Mouse (Mus musculus): ENCODE data around the gene Vmn2r55. TPM values are rescaled to one million over a fixed set of nuclear protein-coding genes. Genes with fewer than 3 reads are reported as not detected.
"Not testable (repeated sequence)": the region's sequence is repeated elsewhere in the genome, so short reads cannot be mapped to it uniquely, and the experiment has no call there.

The Vmn2r55 gene
- polyA plus RNA-seq (2015; fragmentation: Nextera tagmentation; extraction: Ambion mirVana): not detected in 2 replicates

GRCm38 (mm10) chr7:12684903-12685302, at the start of gene Vmn2r55:
TSS of gene Vmn2r55 (minus strand) at chr7:12685003.
- H3K9me3 ChIP-seq; ATAC-seq (ENCODE audit: insufficient read depth, low FRiP score, low read depth); H3K27ac ChIP-seq; H3K4me2 ChIP-seq; H3K9ac ChIP-seq; H3K27me3 ChIP-seq (replicated peaks); H3K36me3 ChIP-seq; H3K4me1 ChIP-seq; H3K4me3 ChIP-seq (replicated peaks): not testable (repeated sequence)
- WGBS: 83% methylated on average over 3 of the region's 3 CpGs

- H3K9ac ChIP-seq; H3K4me3 ChIP-seq (replicated peaks); ATAC-seq (ENCODE audit: insufficient read depth, low FRiP score, low read depth); H3K9me3 ChIP-seq; H3K4me2 ChIP-seq; H3K36me3 ChIP-seq; H3K4me1 ChIP-seq; H3K27me3 ChIP-seq (replicated peaks); H3K27ac ChIP-seq: not testable (repeated sequence)
- 78% methylated on average over 3 of the region's 4 CpGs for WGBS
These were observed 44.6 kb downstream of the Vmn2r55 start, which contains the start of gene Vmn2r54 for GRCm38 (mm10) chr7:12640219-12640618. TSS of gene Vmn2r54 (minus strand) at chr7:12640319.

GRCm38 (mm10) chr7:12608688-12609087, 76.1 kb downstream of the Vmn2r55 start, which contains the start of gene Vmn2r53:
TSS of gene Vmn2r53 (minus strand) at chr7:12608788.
- no peaks in the 10 kb centered on the region for H3K9me3 ChIP-seq
- H3K9ac ChIP-seq: no peak within 1 kb of the TSS
- ATAC-seq (ENCODE audit: insufficient read depth, low FRiP score, low read depth): no peak
- H3K4me1 ChIP-seq: no peaks in the 10 kb centered on the region
- H3K4me3 ChIP-seq (replicated peaks): no peak within 1 kb of the TSS
- no peak within 1 kb of the TSS for H3K27ac ChIP-seq
- no peaks in the 10 kb centered on the region for H3K36me3 ChIP-seq
- no peaks in the 10 kb centered on the region for H3K27me3 ChIP-seq (replicated peaks)
- no peak within 1 kb of the TSS for H3K4me2 ChIP-seq

Other genes starting within 250 kb of the Vmn2r55 start
- 17.5 and 17.7 TPM in 2 replicates for gene Zfp606, start 206.7 kb downstream of the Vmn2r55 start, polyA plus RNA-seq (2015; fragmentation: Nextera tagmentation; extraction: Ambion mirVana)
- gene 2900092C05Rik, start 172.5 kb downstream of the Vmn2r55 start, polyA plus RNA-seq (2015; fragmentation: Nextera tagmentation; extraction: Ambion mirVana): not detected in 2 replicates
- gene Vmn2r53, start 76.2 kb downstream of the Vmn2r55 start, polyA plus RNA-seq (2015; fragmentation: Nextera tagmentation; extraction: Ambion mirVana): under 0.01 and 0.01 TPM in 2 replicates
- not detected in 2 replicates for gene Vmn2r54, start 44.7 kb downstream of the Vmn2r55 start, polyA plus RNA-seq (2015; fragmentation: Nextera tagmentation; extraction: Ambion mirVana)
- not detected in 2 replicates for gene Vmn2r56, start 50.0 kb upstream of the Vmn2r55 start, polyA plus RNA-seq (2015; fragmentation: Nextera tagmentation; extraction: Ambion mirVana)
- 5.6 and 6.8 TPM in 2 replicates for gene Zscan18, start 118.6 kb upstream of the Vmn2r55 start, polyA plus RNA-seq (2015; fragmentation: Nextera tagmentation; extraction: Ambion mirVana)
- gene Zfp329, start 133.9 kb upstream of the Vmn2r55 start, polyA plus RNA-seq (2015; fragmentation: Nextera tagmentation; extraction: Ambion mirVana): 12.5 and 14.7 TPM in 2 replicates
- 32.3 and 34.4 TPM in 2 replicates for gene Zfp110, start 149.8 kb upstream of the Vmn2r55 start, polyA plus RNA-seq (2015; fragmentation: Nextera tagmentation; extraction: Ambion mirVana)
- 3.4 and 3.6 TPM in 2 replicates for gene Zfp128, start 196.2 kb upstream of the Vmn2r55 start, polyA plus RNA-seq (2015; fragmentation: Nextera tagmentation; extraction: Ambion mirVana)
- 13.3 and 15.6 TPM in 2 replicates for gene Zscan22, start 212.8 kb upstream of the Vmn2r55 start, polyA plus RNA-seq (2015; fragmentation: Nextera tagmentation; extraction: Ambion mirVana)
- 988 and 1,049 TPM in 2 replicates for gene Rps5, start 237.3 kb upstream of the Vmn2r55 start, polyA plus RNA-seq (2015; fragmentation: Nextera tagmentation; extraction: Ambion mirVana)
- gene Rnf225, start 242.4 kb upstream of the Vmn2r55 start, polyA plus RNA-seq (2015; fragmentation: Nextera tagmentation; extraction: Ambion mirVana): 1.0 and 1.3 TPM in 2 replicates

Data from stomach, embryonic 15.5 days (tissue).